Mouse (Mus musculus) embryo, embryonic 11.5 days (tissue): ENCODE data around the gene Akap5.

ENCODE experiments used
- DNase-seq: peaks from one replicate; pipeline ENCODE4 v3.0.0-alpha.2; 2012; ENCODE audit warnings: low read depth, low spot score

The Akap5 gene

GRCm38 (mm10) chr12:76324679-76325431, at the start of gene Akap5:
Gene Akap5, plus strand, starts transcription at chr12:76324891.
- DNase-seq = peak; percentile 72

GRCm38 (mm10) chr12:76278209-76278608, 46.5 kb upstream of the Akap5 start:
- DNase-seq = no peak

GRCm38 (mm10) chr12:76280556-76280955, 44.1 kb upstream of the Akap5 start:
- DNase-seq = no peak

GRCm38 (mm10) chr12:76281111-76281660, 43.5 kb upstream of the Akap5 start:
- DNase-seq = no peak

- DNase-seq = no peak
These were observed 42.6 kb upstream of the Akap5 start for GRCm38 (mm10) chr12:76282132-76282531.

- no peak for DNase-seq
These were observed 42.0 kb upstream of the Akap5 start for GRCm38 (mm10) chr12:76282532-76283173.

GRCm38 (mm10) chr12:76285418-76285817, 39.3 kb upstream of the Akap5 start:
- no peak for DNase-seq

- DNase-seq = no peak
These were observed 36.7 kb upstream of the Akap5 start for GRCm38 (mm10) chr12:76287986-76288385.

- DNase-seq = no peak
These were observed 36.2 kb upstream of the Akap5 start for GRCm38 (mm10) chr12:76288494-76288893.

GRCm38 (mm10) chr12:76289428-76289827, 35.3 kb upstream of the Akap5 start:
- DNase-seq = no peak

- no peak for DNase-seq
These were observed 34.4 kb upstream of the Akap5 start for GRCm38 (mm10) chr12:76290271-76290670.

- peak; percentile 23 for DNase-seq
These were observed 31.5 kb upstream of the Akap5 start for GRCm38 (mm10) chr12:76293192-76293591.

GRCm38 (mm10) chr12:76297830-76298229, 26.9 kb upstream of the Akap5 start:
- no peak for DNase-seq

GRCm38 (mm10) chr12:76299361-76299906, 25.3 kb upstream of the Akap5 start:
- no peak for DNase-seq

- DNase-seq = no peak
These were observed 24.3 kb upstream of the Akap5 start for GRCm38 (mm10) chr12:76300367-76300766.

- DNase-seq = no peak
These were observed 21.2 kb upstream of the Akap5 start for GRCm38 (mm10) chr12:76303474-76303873.

GRCm38 (mm10) chr12:76304199-76304598, 20.5 kb upstream of the Akap5 start:
- DNase-seq = no peak

GRCm38 (mm10) chr12:76305107-76305506, 19.6 kb upstream of the Akap5 start:
- DNase-seq = no peak

GRCm38 (mm10) chr12:76306852-76307561, 17.7 kb upstream of the Akap5 start:
- no peak for DNase-seq

- DNase-seq = no peak
These were observed 16.7 kb upstream of the Akap5 start for GRCm38 (mm10) chr12:76307964-76308363.

GRCm38 (mm10) chr12:76308436-76308835, 16.3 kb upstream of the Akap5 start:
- no peak for DNase-seq

- no peak for DNase-seq
These were observed 14.7 kb upstream of the Akap5 start for GRCm38 (mm10) chr12:76310007-76310406.
